Mouse (Mus musculus): ENCODE results near the gene Zfp52.

GRCm38 (mm10) chr17:21566220-21566619 lies 30.9 kb downstream of the Zfp52 start:
- no peak for TF ChIP-seq GATA1 (IDR thresholded peaks at IDR 0.05; ENCODE audit: borderline replicate concordance, low read length)
- no peak for TF ChIP-seq FLI1 (IDR thresholded peaks at IDR 0.05; ENCODE audit: low read length)
